Mouse (Mus musculus) ES-Bruce4 (cell line): ENCODE data around the gene Cox4i1.

ENCODE experiments used
- CTCF ChIP-seq: IDR thresholded peaks from one replicate; pipeline ENCODE4 v1.8.1; 2011; ENCODE audit warnings: low read depth, low read length
- EP300 ChIP-seq: IDR thresholded peaks from 2 replicates; pipeline ENCODE4 v1.6.1; 2011; ENCODE audit warnings: low read depth, low read length; ENCODE audit not compliant: insufficient read depth

DNA sequence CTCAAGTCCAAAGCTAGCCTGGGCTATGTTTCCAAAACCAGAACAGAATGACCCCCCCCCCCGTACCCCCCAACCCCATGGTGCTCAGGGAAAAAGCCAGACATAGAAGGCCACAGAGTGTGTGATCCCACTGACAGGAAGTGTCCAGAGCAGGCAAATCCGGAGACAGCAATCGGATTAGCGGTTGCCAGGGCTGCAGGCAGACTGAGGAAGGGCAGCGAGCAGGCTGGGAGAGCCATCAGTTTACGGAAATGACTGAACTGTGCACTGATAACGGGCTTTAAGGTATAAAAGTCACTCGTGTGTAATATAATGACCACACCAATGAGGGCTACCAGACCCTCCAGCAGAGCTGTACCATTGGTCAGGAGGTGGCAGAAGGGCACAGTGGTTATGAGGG is 26.8 kb upstream of the Cox4i1 start:
- TF ChIP-seq CTCF (no peak), EP300 (no peak)
